Mouse (Mus musculus) stomach, embryonic 14.5 days (tissue): Measurements from ENCODE around the gene Ncoa3. TPM values are rescaled to one million over a fixed set of nuclear protein-coding genes. Genes with fewer than 3 reads are reported as not detected.

Source experiments
- ATAC-seq: fragments of 200-750 bp; cut with Nextera tagmentation; 2 replicates; pipeline ENCODE4 v1.8.0; 2017; ENCODE audit warnings: low read depth, moderate TSS enrichment; ENCODE audit not compliant: insufficient number of reproducible peaks, insufficient read depth, low FRiP score
- H3K27ac ChIP-seq: fragments of 300-500 bp; sonication (generic); 2 replicates; pipeline ENCODE4 v1.5.1; 2014; ENCODE audit warnings: mild to moderate bottlenecking, low read length, moderate library complexity, mixed read lengths
- H3K27me3 ChIP-seq: fragments of 300-500 bp; sonication (generic); 2 replicates; pipeline ENCODE4 v1.6.1; 2014; ENCODE audit warnings: low read length, control low read depth, mixed read lengths; ENCODE audit not compliant: control insufficient read depth, insufficient read depth
- H3K36me3 ChIP-seq: fragments of 300-500 bp; sonication (generic); 2 replicates; pipeline ENCODE4 v1.6.1; 2014; ENCODE audit warnings: mild to moderate bottlenecking, control low read depth, low read length, moderate library complexity, mixed read lengths; ENCODE audit not compliant: control insufficient read depth, insufficient read depth
- H3K4me1 ChIP-seq: fragments of 300-500 bp; sonication (generic); 2 replicates; pipeline ENCODE4 v1.6.1; 2014; ENCODE audit warnings: low read length, control low read depth, mixed read lengths; ENCODE audit not compliant: control insufficient read depth, insufficient read depth
- H3K4me2 ChIP-seq: fragments of 300-500 bp; sonication (generic); replicated peaks from 2 replicates; pipeline ENCODE4 v1.6.1; 2014; ENCODE audit warnings: low read depth, low read length, control low read depth
- H3K4me3 ChIP-seq: fragments of 300-500 bp; sonication (generic); 2 replicates; pipeline ENCODE4 v1.5.1; 2014; ENCODE audit warnings: low read depth, low read length, control low read depth
- H3K9ac ChIP-seq: fragments of 300-500 bp; sonication (generic); replicated peaks from 2 replicates; pipeline ENCODE4 v1.6.1; 2014; ENCODE audit warnings: low read depth, mild to moderate bottlenecking, control low read depth, low read length, moderate library complexity, mixed read lengths
- H3K9me3 ChIP-seq: fragments of 300-500 bp; sonication (generic); 2 replicates; pipeline ENCODE4 v1.6.1; 2016; ENCODE audit warnings: low read depth, low read length, control low read depth; ENCODE audit not compliant: control insufficient read depth
- WGBS: fragments of 180-500 bp; shearing (Covaris S2); extraction: QIAGEN DNeasy Blood & Tissue Kit; methylation state at CpG from one replicate; pipeline ENCODE4 v1.1.7; 2014; 5-methylcytosine and 5-hydroxymethylcytosine counted together
- polyA plus RNA-seq: library from polyadenylated mRNA; unstranded; fragments of >200 nt; fragmentation: Nextera tagmentation; extraction: Ambion mirVana; gene quantifications from 2 replicates; pipeline ENCODE4 v1.2.1, GENCODE M21; 2014

Ncoa3 gene
- polyA plus RNA-seq, 1 experiment from 2014 or later, result 25.7 TPM

GRCm38 (mm10) chr2:165993173-165993900, 901 bp downstream of the Ncoa3 start:
- ATAC-seq, result peak; percentile 39
- Histone ChIP-seq H3K27me3 (no peaks in the 10 kb centered on the region), H3K4me3 (peak overlapping the region; percentile 95), H3K4me2 (peak overlapping the region; percentile 89), H3K27ac (peak overlapping the region; percentile 82; the same call in 1 of the 2 replicates), H3K9me3 (no peaks in the 10 kb centered on the region), H3K4me1 (peaks cover 7% of the 10 kb centered on the region; the same call in 1 of the 2 replicates), H3K36me3 (no peaks in the 10 kb centered on the region), H3K9ac (peak overlapping the region; percentile 85)
- 3% methylated on average over 35 of the region's 35 CpGs for WGBS

GRCm38 (mm10) chr2:165994341-165994740, 1.9 kb downstream of the Ncoa3 start:
- Histone ChIP-seq H3K36me3 (no peaks in the 10 kb centered on the region), H3K9ac (no peak overlapping the region), H3K27me3 (no peaks in the 10 kb centered on the region), H3K4me2 (no peak overlapping the region), H3K4me1 (peaks cover 13% of the 10 kb centered on the region), H3K4me3 (no peak overlapping the region), H3K27ac (no peak overlapping the region), H3K9me3 (no peaks in the 10 kb centered on the region)
- no peak for ATAC-seq
- WGBS, result 86% methylated on average over 4 of the region's 4 CpGs

GRCm38 (mm10) chr2:165995711-165996110, 3.3 kb downstream of the Ncoa3 start:
- peaks cover 26% of the 10 kb centered on the region for H3K4me1 ChIP-seq

GRCm38 (mm10) chr2:165996130-165996529, 3.7 kb downstream of the Ncoa3 start:
- 0 out of 2 replicates have a peak overlapping the region, but pooled peaks have one; percentile 21 for H3K27ac ChIP-seq
- H3K4me1 ChIP-seq, result peaks cover 30% of the 10 kb centered on the region
- no peak for ATAC-seq
- 88% methylated on average over 4 of the region's 4 CpGs for WGBS
- H3K27me3 ChIP-seq, result no peaks in the 10 kb centered on the region
- H3K9ac ChIP-seq, result no peak overlapping the region
- H3K4me3 ChIP-seq, result no peak overlapping the region
- no peaks in the 10 kb centered on the region for H3K9me3 ChIP-seq
- no peak overlapping the region for H3K4me2 ChIP-seq
- H3K36me3 ChIP-seq, result no peaks in the 10 kb centered on the region

More at GRCm38 (mm10) chr2:165995711-165996110, 3.3 kb downstream of the Ncoa3 start:
- no peak overlapping the region for H3K9ac ChIP-seq
- no peak overlapping the region for H3K27ac ChIP-seq
- no peaks in the 10 kb centered on the region for H3K27me3 ChIP-seq
- WGBS, result 85% methylated on average over 8 of the region's 8 CpGs
- no peak overlapping the region for H3K4me3 ChIP-seq
- H3K36me3 ChIP-seq, result no peaks in the 10 kb centered on the region
- ATAC-seq, result no peak
- H3K4me2 ChIP-seq, result no peak overlapping the region
- H3K9me3 ChIP-seq, result no peaks in the 10 kb centered on the region

GRCm38 (mm10) chr2:165997256-165997967, 5.0 kb downstream of the Ncoa3 start:
- H3K4me2 ChIP-seq, result no peak overlapping the region
- no peaks in the 10 kb centered on the region for H3K9me3 ChIP-seq
- H3K4me3 ChIP-seq, result no peak overlapping the region
- WGBS, result 91% methylated on average over 8 of the region's 8 CpGs
- no peaks in the 10 kb centered on the region for H3K27me3 ChIP-seq
- ATAC-seq, result no peak
- peaks cover 34% of the 10 kb centered on the region for H3K4me1 ChIP-seq
- H3K27ac ChIP-seq, result no peak overlapping the region
- no peaks in the 10 kb centered on the region for H3K36me3 ChIP-seq
- no peak overlapping the region for H3K9ac ChIP-seq

GRCm38 (mm10) chr2:165998969-165999368, 6.5 kb downstream of the Ncoa3 start:
- Histone ChIP-seq H3K4me3 (no peak overlapping the region), H3K4me1 (peaks cover 27% of the 10 kb centered on the region), H3K9me3 (no peaks in the 10 kb centered on the region), H3K9ac (no peak overlapping the region), H3K27me3 (no peaks in the 10 kb centered on the region), H3K4me2 (no peak overlapping the region), H3K36me3 (no peaks in the 10 kb centered on the region), H3K27ac (no peak overlapping the region)
- 31% methylated on average over 4 of the region's 4 CpGs for WGBS
- no peak for ATAC-seq

GRCm38 (mm10) chr2:165999790-166000189, 7.4 kb downstream of the Ncoa3 start:
- no peaks in the 10 kb centered on the region for H3K36me3 ChIP-seq
- no peaks in the 10 kb centered on the region for H3K9me3 ChIP-seq
- H3K4me2 ChIP-seq, result no peak overlapping the region
- no peak overlapping the region for H3K9ac ChIP-seq
- no peak overlapping the region for H3K4me3 ChIP-seq
- no peaks in the 10 kb centered on the region for H3K27me3 ChIP-seq
- H3K27ac ChIP-seq, result peak overlapping the region; percentile 29; the same call in 1 of the 2 replicates
- no peak for ATAC-seq
- H3K4me1 ChIP-seq, result peaks cover 26% of the 10 kb centered on the region
- WGBS, result 10% methylated on average over 5 of the region's 5 CpGs

GRCm38 (mm10) chr2:166000242-166000641, 7.8 kb downstream of the Ncoa3 start:
- ATAC-seq, result no peak
- no peak overlapping the region for H3K4me3 ChIP-seq
- H3K9me3 ChIP-seq, result no peaks in the 10 kb centered on the region
- no peak overlapping the region; the same call in 1 of the 2 replicates for H3K27ac ChIP-seq
- no peaks in the 10 kb centered on the region for H3K36me3 ChIP-seq
- no peak overlapping the region for H3K4me2 ChIP-seq
- 21% methylated on average over 5 of the region's 5 CpGs for WGBS
- peaks cover 26% of the 10 kb centered on the region for H3K4me1 ChIP-seq
- no peaks in the 10 kb centered on the region for H3K27me3 ChIP-seq
- H3K9ac ChIP-seq, result no peak overlapping the region
